Mouse (Mus musculus) CH12.LX (cell line): ENCODE measurements at regions not wholly inside any gene's neighbourhood (a gene's known extent, or its start where the extent isn't known, plus 50 kb on each side); places are given as distances from the start of the nearest gene placed in this dataset.
A peak's percentile ranks its signal among the peaks of the same experiment; 100 is the strongest.

Experiments
- CHD1 ChIP-seq: IDR thresholded peaks from 2 replicates; pipeline ENCODE4 v1.6.1; 2012; ENCODE audit warnings: low read depth, low read length, improper control_type of control experiment, inconsistent platforms
- CHD2 ChIP-seq: IDR thresholded peaks from 2 replicates; pipeline ENCODE4 v1.6.1; 2011; ENCODE audit warnings: low read length, improper control_type of control experiment
- CTCF ChIP-seq, 2 experiments: IDR thresholded peaks in 1 of 2; conservative IDR thresholded peaks in 1 of 2; 2 replicates each; pipeline ENCODE4 v1.5.1; 2011 to 2012; ENCODE audit warnings: low read depth in 2 of 2, low read length in 2 of 2, improper control_type of control experiment in 1 of 2, inconsistent platforms in 1 of 2, mild to moderate bottlenecking in 1 of 2, moderate library complexity in 1 of 2
- ETS1 ChIP-seq: conservative IDR thresholded peaks from 2 replicates; pipeline ENCODE4 v1.6.1; 2012; ENCODE audit warnings: low read depth, mild to moderate bottlenecking, inconsistent platforms, low read length, improper control_type of control experiment, moderate library complexity
- JUND ChIP-seq: conservative IDR thresholded peaks from 2 replicates; pipeline ENCODE4 v1.6.1; 2011; ENCODE audit warnings: low read depth, low read length, improper control_type of control experiment
- MAFK ChIP-seq: IDR thresholded peaks from 2 replicates; pipeline ENCODE4 v1.6.1; 2011; ENCODE audit warnings: low read length, improper control_type of control experiment; ENCODE audit not compliant: insufficient replicate concordance
- POLR2A ChIP-seq: IDR thresholded peaks from 2 replicates; pipeline ENCODE4 v1.6.1; 2011; ENCODE audit warnings: low read depth, mild to moderate bottlenecking, improper control_type of control experiment, low read length
- SMC3 ChIP-seq: IDR thresholded peaks from 2 replicates; pipeline ENCODE4 v1.6.1; 2011; ENCODE audit warnings: low read depth, low read length, improper control_type of control experiment
- TCF12 ChIP-seq: IDR thresholded peaks from 2 replicates; pipeline ENCODE4 v1.6.1; 2014; ENCODE audit warnings: low read depth, mild to moderate bottlenecking, inconsistent platforms, low read length, improper control_type of control experiment
- UBTF ChIP-seq: IDR thresholded peaks from 2 replicates; pipeline ENCODE4 v1.6.1; 2012; ENCODE audit warnings: low read depth, mild to moderate bottlenecking, inconsistent platforms, low read length, improper control_type of control experiment, moderate library complexity
- USF1 ChIP-seq: IDR thresholded peaks from 2 replicates; pipeline ENCODE4 v1.6.1; 2014; ENCODE audit warnings: low read depth, mild to moderate bottlenecking, inconsistent platforms, low read length, improper control_type of control experiment
- ZC3H11A ChIP-seq: IDR thresholded peaks from 2 replicates; pipeline ENCODE4 v1.6.1; 2012; ENCODE audit warnings: low read depth, mild to moderate bottlenecking, inconsistent platforms, low read length, improper control_type of control experiment
- ZNF384 ChIP-seq: IDR thresholded peaks from 2 replicates; pipeline ENCODE4 v1.6.1; 2012; ENCODE audit warnings: low read depth, low read length, improper control_type of control experiment, inconsistent platforms

DNA sequence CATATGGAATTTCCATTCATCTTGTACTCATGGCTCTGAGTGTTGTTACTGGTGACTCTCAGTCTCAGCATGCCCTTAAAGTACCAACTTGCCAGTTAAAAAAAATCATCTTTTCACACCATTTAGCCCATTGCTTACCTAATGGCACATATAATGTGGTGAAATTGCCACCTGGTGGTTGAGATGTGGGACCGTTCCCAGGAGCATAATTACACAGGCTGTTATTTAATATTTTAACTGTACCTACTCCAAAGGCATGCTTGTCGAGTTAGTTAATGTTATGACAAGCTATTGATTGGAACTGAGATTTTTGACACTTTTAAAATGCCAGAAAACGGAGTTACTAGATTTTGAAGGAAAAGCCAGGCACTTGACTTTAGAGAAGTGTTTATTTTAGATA lies 530.2 kb upstream of the Sel1l start:
- no peak for TF ChIP-seq POLR2A
- TF ChIP-seq CTCF (conservative IDR thresholded peaks at IDR 0.05 in 1 of 2, IDR thresholded peaks at IDR 0.05 in 1 of 2; ENCODE audit: low read depth in 2 of 2, low read length in 2 of 2): peak in 1 of 2 experiments; percentile 58; a peak in 2 of 4 replicates
- no peak for TF ChIP-seq TCF12
- no peak for TF ChIP-seq MAFK
- no peak for TF ChIP-seq UBTF
- TF ChIP-seq CHD1: no peak
- peak; percentile 39; the same call in 1 of the 2 replicates for TF ChIP-seq ZNF384
- TF ChIP-seq ETS1: no peak
- TF ChIP-seq ZC3H11A: no peak; the same call in 1 of the 2 replicates
- no peak for TF ChIP-seq CHD2
- no peak for TF ChIP-seq USF1
- TF ChIP-seq SMC3: peak; percentile 64
- no peak for TF ChIP-seq JUND
